Mouse (Mus musculus) forebrain, postnatal 0 days (tissue): ENCODE results near the gene R3hdm1. TPM values are rescaled to one million over a fixed set of nuclear protein-coding genes. Genes with fewer than 3 reads are reported as not detected.

ENCODE experiments used
- ATAC-seq: fragments of 200-750 bp; cut with Nextera tagmentation; 2 replicates; pipeline ENCODE4 v1.8.0; 2017; ENCODE audit warnings: mild to moderate bottlenecking, moderate library complexity
- DNase-seq: peaks from one replicate; pipeline ENCODE4 v3.0.0-alpha.2; 2015
- H3K27ac ChIP-seq: fragments of 300-500 bp; sonication (generic); 2 replicates; pipeline ENCODE4 v1.5.1; 2014; ENCODE audit warnings: low read depth, mild to moderate bottlenecking, antibody characterized with exemption, low read length, moderate library complexity, mixed read lengths
- H3K27me3 ChIP-seq: fragments of 300-500 bp; sonication (generic); 2 replicates; pipeline ENCODE4 v1.6.1; 2014; ENCODE audit warnings: mild to moderate bottlenecking, low read length, mixed read lengths; ENCODE audit not compliant: insufficient read depth
- H3K36me3 ChIP-seq: fragments of 300-500 bp; sonication (generic); 2 replicates; pipeline ENCODE4 v1.6.1; 2014; ENCODE audit warnings: mild to moderate bottlenecking, moderate library complexity; ENCODE audit not compliant: insufficient read depth
- H3K4me1 ChIP-seq: fragments of 300-500 bp; sonication (generic); 2 replicates; pipeline ENCODE4 v1.6.1; 2014; ENCODE audit warnings: antibody characterized with exemption; ENCODE audit not compliant: insufficient read depth
- H3K4me2 ChIP-seq: fragments of 300-500 bp; sonication (generic); 2 replicates; pipeline ENCODE4 v1.6.1; 2014; ENCODE audit warnings: low read depth, mild to moderate bottlenecking, moderate library complexity
- H3K4me3 ChIP-seq: fragments of 300-500 bp; sonication (generic); 2 replicates; pipeline ENCODE4 v1.5.1; 2014; ENCODE audit warnings: low read depth, low read length, mixed read lengths
- H3K9ac ChIP-seq: fragments of 300-500 bp; sonication (generic); 2 replicates; pipeline ENCODE4 v1.6.1; 2014; ENCODE audit warnings: mild to moderate bottlenecking
- H3K9me3 ChIP-seq: fragments of 300-500 bp; sonication (generic); 2 replicates; pipeline ENCODE4 v1.6.1; 2016; ENCODE audit warnings: low read length
- CTCF ChIP-seq: sonication (generic); IDR thresholded peaks from 2 replicates; pipeline ENCODE4 v1.5.1; 2016; ENCODE audit warnings: antibody characterized with exemption, control low read depth, low read depth
- WGBS: fragments of 180-500 bp; shearing (Covaris S2); extraction: QIAGEN DNeasy Blood & Tissue Kit; methylation state at CpG from one replicate; pipeline ENCODE4 v1.1.7; 2014; 5-methylcytosine and 5-hydroxymethylcytosine counted together
- polyA plus RNA-seq: library from polyadenylated mRNA; unstranded; fragments of >200 nt; fragmentation: Nextera tagmentation; extraction: Ambion mirVana; gene quantifications from 2 replicates; pipeline ENCODE4 v1.2.1, GENCODE M21; 2015
- total RNA-seq: library from RNA; depleted of rRNA; stranded (reverse); fragments of >200 nt; gene quantifications from 2 replicates; pipeline ENCODE4 v1.2.3, GENCODE M21; 2014; rRNA removed

The R3hdm1 gene
- total RNA-seq, result 61.5 and 67.8 TPM in 2 replicates
- 69.5 and 86.6 TPM in 2 replicates for polyA plus RNA-seq

GRCm38 (mm10) chr1:128102641-128103461 is at the start of gene R3hdm1, which contains the start of gene Zranb3:
Gene R3hdm1, plus strand, starts transcription at chr1:128103301.
Gene Zranb3, minus strand, starts transcription at chr1:128103047.
- Histone ChIP-seq H3K36me3 (no peaks in the 10 kb centered on the region), H3K27me3 (no peaks in the 10 kb centered on the region), H3K4me1 (peaks cover 7% of the 10 kb centered on the region), H3K27ac (peak within 1 kb of the TSS; percentile 95), H3K4me3 (peak within 1 kb of the TSS; percentile 71), H3K4me2 (peak within 1 kb of the TSS; percentile 64), H3K9ac (peak within 1 kb of the TSS; percentile 82), H3K9me3 (no peaks in the 10 kb centered on the region)
- TF ChIP-seq CTCF, result no peak
- ATAC-seq, result peak; percentile 95
- peak; percentile 99 for DNase-seq
- under 1% methylated on average over 40 of the region's 43 CpGs for WGBS

- Histone ChIP-seq H3K4me3 (no peak overlapping the region), H3K9ac (no peak overlapping the region), H3K36me3 (no peaks in the 10 kb centered on the region), H3K4me2 (no peak overlapping the region), H3K27ac (no peak overlapping the region), H3K27me3 (no peaks in the 10 kb centered on the region), H3K4me1 (no peaks in the 10 kb centered on the region), H3K9me3 (no peaks in the 10 kb centered on the region)
- DNase-seq (no peak), ATAC-seq (no peak)
- WGBS, result 98% methylated on average over 4 of the region's 4 CpGs
- no peak for TF ChIP-seq CTCF
Measured at GRCm38 (mm10) chr1:128057269-128057668, 45.8 kb upstream of the R3hdm1 start.

DNA sequence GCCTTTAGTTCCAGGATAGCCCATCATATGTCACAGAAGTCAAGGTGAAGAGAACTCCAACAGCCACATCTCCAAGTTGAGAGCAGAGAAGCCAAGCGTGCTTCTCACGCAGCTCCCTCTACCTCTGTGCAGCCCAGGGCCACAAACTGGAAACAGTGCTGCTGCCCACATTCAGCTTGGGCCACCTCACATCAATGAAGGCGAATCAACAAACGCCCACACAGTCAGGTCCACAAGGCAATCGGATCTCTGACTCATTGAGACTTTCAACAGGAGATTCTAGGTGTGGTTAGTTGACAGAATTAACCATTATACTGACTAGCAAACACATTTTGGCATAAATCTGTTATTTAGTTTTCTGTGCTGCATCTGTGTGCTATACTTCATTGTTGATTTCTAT is 44.5 kb upstream of the R3hdm1 start:
- Histone ChIP-seq H3K36me3 (no peaks in the 10 kb centered on the region), H3K4me2 (no peak overlapping the region), H3K27me3 (no peaks in the 10 kb centered on the region), H3K4me1 (no peaks in the 10 kb centered on the region), H3K4me3 (no peak overlapping the region), H3K27ac (no peak overlapping the region), H3K9me3 (no peaks in the 10 kb centered on the region), H3K9ac (no peak overlapping the region)
- DNase-seq (no peak), ATAC-seq (no peak)
- WGBS, result 94% methylated on average over 5 of the region's 5 CpGs
- TF ChIP-seq CTCF, result no peak

DNA sequence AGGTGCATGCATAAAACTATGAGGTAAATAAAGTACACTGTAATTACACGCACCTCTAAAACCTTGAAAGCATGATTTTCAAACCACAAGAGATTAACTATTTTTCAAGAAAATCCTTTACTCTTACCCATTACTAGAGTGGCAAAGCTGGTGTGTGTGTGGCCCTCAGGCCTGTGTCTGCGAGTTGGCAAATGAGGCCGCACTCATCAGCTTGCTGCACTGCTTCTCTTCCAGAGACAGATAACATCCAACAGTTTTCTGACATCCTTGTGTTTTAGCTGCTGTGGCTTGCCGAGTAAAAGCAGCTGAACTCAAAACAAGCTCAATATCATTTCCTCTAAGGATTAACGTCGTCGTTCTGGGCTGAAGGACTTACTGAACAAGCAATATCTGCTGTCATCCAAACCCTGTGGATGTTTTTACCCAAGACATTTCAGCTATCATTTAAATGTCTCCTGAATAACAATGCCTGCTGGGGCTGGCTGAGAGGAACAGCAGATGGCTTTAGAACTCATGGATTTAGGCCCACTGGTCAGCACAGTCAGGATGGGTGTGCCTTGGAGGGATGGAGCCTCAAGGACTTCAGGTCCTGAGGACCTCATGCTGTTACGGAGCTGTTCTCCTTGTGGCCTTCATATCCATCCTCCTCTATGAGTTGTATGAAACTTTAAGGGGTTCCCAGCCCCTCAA is 42.3 kb upstream of the R3hdm1 start:
- H3K27ac ChIP-seq, result no peak overlapping the region
- 68% methylated on average over 8 of the region's 8 CpGs for WGBS
- no peak overlapping the region for H3K9ac ChIP-seq
- DNase-seq, result no peak
- ATAC-seq, result no peak
- no peaks in the 10 kb centered on the region for H3K9me3 ChIP-seq
- no peak for TF ChIP-seq CTCF
- H3K36me3 ChIP-seq, result no peaks in the 10 kb centered on the region
- H3K4me2 ChIP-seq, result no peak overlapping the region
- no peaks in the 10 kb centered on the region for H3K27me3 ChIP-seq
- H3K4me1 ChIP-seq, result no peaks in the 10 kb centered on the region
- no peak overlapping the region for H3K4me3 ChIP-seq

DNA sequence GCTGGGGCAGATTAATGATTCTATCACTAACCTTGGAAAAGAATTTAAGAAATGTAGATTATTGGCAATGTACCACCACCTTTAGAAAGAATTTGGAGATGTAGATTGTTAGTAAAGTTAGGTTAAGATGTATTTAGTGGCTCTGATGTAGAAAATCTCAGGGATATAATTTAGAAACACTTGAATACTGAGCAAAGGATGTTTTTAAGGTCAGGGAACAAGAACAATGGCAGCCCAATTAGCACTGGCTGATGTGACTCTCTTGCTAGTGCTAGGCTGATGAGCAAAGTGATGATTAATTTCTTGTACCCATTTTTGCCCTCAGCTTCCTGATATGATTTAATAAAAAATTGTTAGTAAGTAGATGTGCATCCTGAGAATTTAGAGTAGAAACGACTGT is 41.7 kb upstream of the R3hdm1 start:
- no peaks in the 10 kb centered on the region for H3K27me3 ChIP-seq
- H3K4me3 ChIP-seq, result no peak overlapping the region
- H3K27ac ChIP-seq, result no peak overlapping the region
- H3K9ac ChIP-seq, result no peak overlapping the region
- no peak for ATAC-seq
- DNase-seq, result no peak
- TF ChIP-seq CTCF, result no peak
- no peaks in the 10 kb centered on the region for H3K9me3 ChIP-seq
- WGBS, result 84% methylated on average over 1 of the region's 1 CpGs
- H3K4me2 ChIP-seq, result no peak overlapping the region
- H3K4me1 ChIP-seq, result no peaks in the 10 kb centered on the region
- H3K36me3 ChIP-seq, result no peaks in the 10 kb centered on the region

GRCm38 (mm10) chr1:128062167-128062566 is 40.9 kb upstream of the R3hdm1 start:
- Histone ChIP-seq H3K4me1 (no peaks in the 10 kb centered on the region), H3K27ac (no peak overlapping the region), H3K4me2 (no peak overlapping the region), H3K9me3 (no peaks in the 10 kb centered on the region), H3K9ac (no peak overlapping the region), H3K4me3 (no peak overlapping the region), H3K27me3 (no peaks in the 10 kb centered on the region), H3K36me3 (no peaks in the 10 kb centered on the region)
- DNase-seq, result no peak
- no peak for TF ChIP-seq CTCF
- WGBS, result 87% methylated on average over 1 of the region's 1 CpGs
- ATAC-seq, result no peak

GRCm38 (mm10) chr1:128064716-128065115 is 38.4 kb upstream of the R3hdm1 start:
- Histone ChIP-seq H3K9me3 (no peaks in the 10 kb centered on the region), H3K4me2 (no peak overlapping the region), H3K27me3 (no peaks in the 10 kb centered on the region), H3K36me3 (no peaks in the 10 kb centered on the region), H3K27ac (no peak overlapping the region), H3K4me3 (no peak overlapping the region), H3K9ac (no peak overlapping the region), H3K4me1 (no peaks in the 10 kb centered on the region)
- TF ChIP-seq CTCF, result no peak
- ATAC-seq (no peak), DNase-seq (no peak)
- WGBS, result 89% methylated on average over 6 of the region's 6 CpGs
